Mouse (Mus musculus) cerebellum, adult 18-20 months (tissue): ENCODE data around the gene Chchd3.

Experiments used
- DNase-seq, 2 experiments: peaks; one replicate each; pipeline ENCODE4 v3.0.0; 2021

Chchd3 gene

GRCm38 (mm10) chr6:33001271-33001670 is 58.8 kb downstream of the Chchd3 start:
- DNase-seq: no peak

GRCm38 (mm10) chr6:32996597-32996996 is 63.5 kb downstream of the Chchd3 start:
- DNase-seq: no peak

GRCm38 (mm10) chr6:32993847-32994246 is 66.2 kb downstream of the Chchd3 start:
- no peak for DNase-seq

- no peak for DNase-seq
These were observed 69.9 kb downstream of the Chchd3 start for GRCm38 (mm10) chr6:32990061-32990633.

- no peak for DNase-seq
These were observed 71.5 kb downstream of the Chchd3 start for GRCm38 (mm10) chr6:32988561-32988960.

GRCm38 (mm10) chr6:32983876-32984275 is 76.2 kb downstream of the Chchd3 start:
- DNase-seq: no peak

- DNase-seq: no peak
These were observed 78.8 kb downstream of the Chchd3 start for GRCm38 (mm10) chr6:32981253-32981652.

GRCm38 (mm10) chr6:32978811-32979210 is 81.2 kb downstream of the Chchd3 start:
- DNase-seq: no peak

GRCm38 (mm10) chr6:32971926-32972325 is 88.1 kb downstream of the Chchd3 start:
- no peak for DNase-seq

- DNase-seq: no peak
These were observed 91.1 kb downstream of the Chchd3 start for GRCm38 (mm10) chr6:32968971-32969370.

GRCm38 (mm10) chr6:32962048-32962447 is 98.0 kb downstream of the Chchd3 start:
- DNase-seq: no peak

- DNase-seq: no peak
These were observed 98.6 kb downstream of the Chchd3 start for GRCm38 (mm10) chr6:32961477-32961876.

- no peak for DNase-seq
These were observed 100.1 kb downstream of the Chchd3 start for GRCm38 (mm10) chr6:32959816-32960550.

GRCm38 (mm10) chr6:32955481-32955880 is 104.6 kb downstream of the Chchd3 start:
- DNase-seq: no peak

- no peak for DNase-seq
These were observed 109.1 kb downstream of the Chchd3 start for GRCm38 (mm10) chr6:32950973-32951372.

- DNase-seq: no peak
These were observed 110.4 kb downstream of the Chchd3 start for GRCm38 (mm10) chr6:32949702-32950101.

- DNase-seq: no peak
These were observed 112.8 kb downstream of the Chchd3 start for GRCm38 (mm10) chr6:32947225-32947624.

GRCm38 (mm10) chr6:32944956-32945355 is 115.1 kb downstream of the Chchd3 start:
- DNase-seq: no peak

- DNase-seq: peak; percentile 39 to 52
These were observed 116.4 kb downstream of the Chchd3 start for GRCm38 (mm10) chr6:32943651-32944050.

GRCm38 (mm10) chr6:32940299-32940698 is 119.8 kb downstream of the Chchd3 start:
- no peak for DNase-seq

GRCm38 (mm10) chr6:32937643-32938042 is 122.4 kb downstream of the Chchd3 start:
- no peak for DNase-seq

GRCm38 (mm10) chr6:32936794-32937193 is 123.3 kb downstream of the Chchd3 start:
- no peak for DNase-seq

GRCm38 (mm10) chr6:32936365-32936764 is 123.7 kb downstream of the Chchd3 start:
- no peak for DNase-seq

- DNase-seq: no peak
These were observed 124.5 kb downstream of the Chchd3 start for GRCm38 (mm10) chr6:32935576-32935975.
